Mouse (Mus musculus) MEL (cell line): Measurements from ENCODE around the gene Taf1. TPM values are rescaled to one million over a fixed set of nuclear protein-coding genes. Genes with fewer than 3 reads are reported as not detected.

ENCODE experiments used
- DNase-seq: peaks from one replicate; pipeline ENCODE4 v3.0.0; 2011; ENCODE audit warnings: low read depth, low spot score
- H3K27ac ChIP-seq: 2 replicates; pipeline ENCODE4 v1.5.1; 2012; ENCODE audit warnings: low read depth, mild to moderate bottlenecking, control low read depth, low read length, moderate library complexity; ENCODE audit not compliant: control insufficient read depth
- H3K27me3 ChIP-seq, 2 experiments: fragments of 150-350 bp in 1 of 2; sonication (generic) in 1 of 2; 2 replicates each; pipeline ENCODE4 v1.6.1; 2012; ENCODE audit warnings: low read length in 2 of 2, mild to moderate bottlenecking in 2 of 2, improper control_type of control experiment in 1 of 2, moderate library complexity in 1 of 2; ENCODE audit not compliant: insufficient read depth in 2 of 2, control insufficient read depth in 1 of 2
- H3K36me3 ChIP-seq, 2 experiments: 2 replicates each; pipeline ENCODE4 v1.6.1; 2012 to 2014; ENCODE audit warnings: low read length in 2 of 2, improper control_type of control experiment in 1 of 2, inconsistent platforms in 1 of 2, mild to moderate bottlenecking in 1 of 2; ENCODE audit not compliant: insufficient read depth in 2 of 2, control insufficient read depth in 1 of 2
- H3K4me1 ChIP-seq, 2 experiments: fragments of 150-350 bp in 1 of 2; sonication (generic) in 1 of 2; 2 replicates each; pipeline ENCODE4 v1.6.1; 2012; ENCODE audit warnings: low read length in 2 of 2, improper control_type of control experiment in 1 of 2, mild to moderate bottlenecking in 1 of 2; ENCODE audit not compliant: insufficient read depth in 2 of 2, control insufficient read depth in 1 of 2
- H3K4me3 ChIP-seq, 2 experiments: fragments of 150-350 bp in 1 of 2; sonication (generic) in 1 of 2; 2 replicates each; pipeline ENCODE4 v1.5.1; 2012; ENCODE audit warnings: low read depth in 2 of 2, low read length in 2 of 2, mild to moderate bottlenecking in 2 of 2, moderate library complexity in 2 of 2, control low read depth in 1 of 2, improper control_type of control experiment in 1 of 2; ENCODE audit not compliant: control insufficient read depth in 1 of 2, insufficient read depth in 1 of 2
- H3K79me2 ChIP-seq: 2 replicates; pipeline ENCODE4 v1.6.1; 2012; ENCODE audit warnings: mild to moderate bottlenecking, low read length, moderate library complexity; ENCODE audit not compliant: control insufficient read depth, poor library complexity, insufficient read depth
- H3K9ac ChIP-seq: 2 replicates; pipeline ENCODE4 v1.6.1; 2012; ENCODE audit warnings: low read depth, mild to moderate bottlenecking, control low read depth, low read length, moderate library complexity; ENCODE audit not compliant: control insufficient read depth, poor library complexity, severe bottlenecking
- H3K9me3 ChIP-seq: fragments of 150-350 bp; sonication (generic); replicated peaks from 2 replicates; pipeline ENCODE4 v1.6.1; 2012; ENCODE audit warnings: mild to moderate bottlenecking, low read length, improper control_type of control experiment, moderate library complexity; ENCODE audit not compliant: insufficient read depth
- BHLHE40 ChIP-seq: IDR thresholded peaks from 2 replicates; pipeline ENCODE4 v1.6.1; 2012; ENCODE audit warnings: low read depth, mild to moderate bottlenecking, inconsistent platforms, low read length, improper control_type of control experiment, borderline replicate concordance
- E2F4 ChIP-seq: IDR thresholded peaks from 2 replicates; pipeline ENCODE4 v1.6.1; 2011; ENCODE audit warnings: low read depth, low read length, improper control_type of control experiment, borderline replicate concordance
- ELF1 ChIP-seq: IDR thresholded peaks from 2 replicates; pipeline ENCODE4 v1.6.1; 2014; ENCODE audit warnings: low read depth, mild to moderate bottlenecking, inconsistent platforms, low read length, improper control_type of control experiment, moderate library complexity
- ETS1 ChIP-seq: IDR thresholded peaks from 2 replicates; pipeline ENCODE4 v1.6.1; 2012; ENCODE audit warnings: low read depth, mild to moderate bottlenecking, inconsistent platforms, low read length, improper control_type of control experiment, moderate library complexity
- GABPA ChIP-seq: IDR thresholded peaks from 2 replicates; pipeline ENCODE4 v1.6.1; 2012; ENCODE audit warnings: low read depth, mild to moderate bottlenecking, inconsistent platforms, low read length, improper control_type of control experiment, moderate library complexity
- GATA1 ChIP-seq: IDR thresholded peaks from 2 replicates; pipeline ENCODE4 v1.6.1; 2011; ENCODE audit warnings: low read depth, low read length, improper control_type of control experiment
- HCFC1 ChIP-seq: IDR thresholded peaks from 2 replicates; pipeline ENCODE4 v1.6.1; 2012; ENCODE audit warnings: low read depth, mild to moderate bottlenecking, inconsistent platforms, low read length, improper control_type of control experiment, moderate library complexity
- KAT2A ChIP-seq: conservative IDR thresholded peaks from 2 replicates; pipeline ENCODE4 v1.6.1; 2012; ENCODE audit warnings: low read depth, low read length, improper control_type of control experiment, inconsistent platforms
- MAFK ChIP-seq: IDR thresholded peaks from 2 replicates; pipeline ENCODE4 v1.6.1; 2011; ENCODE audit warnings: low read depth, mild to moderate bottlenecking, low read length, improper control_type of control experiment, borderline replicate concordance
- MAX ChIP-seq: IDR thresholded peaks from 2 replicates; pipeline ENCODE4 v1.6.1; 2011; ENCODE audit warnings: low read length, improper control_type of control experiment
- NELFE ChIP-seq: IDR thresholded peaks from 2 replicates; pipeline ENCODE4 v1.6.1; 2011; ENCODE audit warnings: low read depth, low read length, improper control_type of control experiment
- POLR2AphosphoS5 ChIP-seq: IDR thresholded peaks from 2 replicates; pipeline ENCODE4 v1.6.1; 2012; ENCODE audit warnings: low read depth, borderline replicate concordance, mild to moderate bottlenecking, inconsistent platforms, low read length, moderate library complexity, mixed read lengths
- SIN3A ChIP-seq: IDR thresholded peaks from 2 replicates; pipeline ENCODE4 v1.6.1; 2012; ENCODE audit warnings: low read length, improper control_type of control experiment, inconsistent platforms
- SMC3 ChIP-seq: IDR thresholded peaks from 2 replicates; pipeline ENCODE4 v1.6.1; 2011; ENCODE audit warnings: low read depth, low read length, improper control_type of control experiment
- TBP ChIP-seq: IDR thresholded peaks from 2 replicates; pipeline ENCODE4 v1.8.0; 2011; ENCODE audit warnings: low read depth, low read length, improper control_type of control experiment
- TCF12 ChIP-seq: IDR thresholded peaks from 2 replicates; pipeline ENCODE4 v1.6.1; 2014; ENCODE audit warnings: low read depth, mild to moderate bottlenecking, inconsistent platforms, low read length, improper control_type of control experiment, moderate library complexity
- USF1 ChIP-seq: IDR thresholded peaks from 2 replicates; pipeline ENCODE4 v1.6.1; 2014; ENCODE audit warnings: low read depth, mild to moderate bottlenecking, inconsistent platforms, low read length, improper control_type of control experiment, moderate library complexity
- USF2 ChIP-seq, 2 experiments: IDR thresholded peaks; 2 replicates each; pipeline ENCODE4 v1.6.1; 2011 to 2012; ENCODE audit warnings: improper control_type of control experiment in 2 of 2, low read length in 2 of 2, borderline replicate concordance in 1 of 2, inconsistent platforms in 1 of 2, low read depth in 1 of 2, mild to moderate bottlenecking in 1 of 2; ENCODE audit not compliant: insufficient read depth in 1 of 2
- ZMIZ1 ChIP-seq: IDR thresholded peaks from 2 replicates; pipeline ENCODE4 v1.6.1; 2012; ENCODE audit warnings: low read depth, mild to moderate bottlenecking, inconsistent platforms, low read length, improper control_type of control experiment, moderate library complexity
- polyA plus RNA-seq, 2 experiments: library from polyadenylated mRNA; stranded (reverse) in 1 of 2; unstranded in 1 of 2; fragments of >175 nt in 1 of 2; fragments of >200 nt in 1 of 2; gene quantifications; 2 replicates each; pipeline versions ENCODE4 v1.2.1 to v1.2.4; 2012; ENCODE audit warnings: low replicate concordance in 2 of 2, low read depth in 1 of 2; ENCODE audit not compliant: insufficient read length in 2 of 2, insufficient read depth in 1 of 2, missing spikeins in 1 of 2
- total RNA-seq: library from RNA; depleted of rRNA; stranded (reverse); fragments of 300-350 nt; gene quantifications from 2 replicates; pipeline ENCODE4 v1.2.3, GENCODE M21; 2012

The Taf1 gene
- total and polyA plus RNA-seq, 3 experiments, result 33.1 to 81.2 (median 52.3) TPM

GRCm38 (mm10) chrX:101527356-101527755 is 5.2 kb upstream of the Taf1 start:
- H3K9me3 ChIP-seq, result no peaks in the 10 kb centered on the region
- no peak overlapping the region for H3K27ac ChIP-seq
- no peak for DNase-seq
- no peaks in the 10 kb centered on the region for H3K27me3 ChIP-seq
- no peak overlapping the region for H3K4me3 ChIP-seq
- H3K36me3 ChIP-seq, result no peaks in the 10 kb centered on the region
- no peak for TF ChIP-seq GABPA
- TF ChIP-seq ZMIZ1, result no peak
- TF ChIP-seq SMC3, result no peak
- no peak for TF ChIP-seq TCF12
- TF ChIP-seq SIN3A, result no peak
- no peak for TF ChIP-seq POLR2AphosphoS5
- no peak for TF ChIP-seq TBP
- TF ChIP-seq NELFE, result no peak
- no peak for TF ChIP-seq MAFK
- no peak for TF ChIP-seq USF2 (IDR thresholded peaks at IDR 0.05; ENCODE audit: borderline replicate concordance in 1 of 2, insufficient read depth in 1 of 2, low read depth in 1 of 2, low read length in 2 of 2)
- no peak for TF ChIP-seq GATA1
- TF ChIP-seq MAX, result no peak
- no peak for TF ChIP-seq ETS1
- TF ChIP-seq HCFC1, result no peak
- TF ChIP-seq USF1, result no peak
- TF ChIP-seq KAT2A, result no peak
- TF ChIP-seq E2F4, result no peak
- TF ChIP-seq BHLHE40, result no peak
- no peaks in the 10 kb centered on the region for H3K4me1 ChIP-seq
- H3K9ac ChIP-seq, result no peak overlapping the region
- H3K79me2 ChIP-seq, result no peaks in the 10 kb centered on the region

GRCm38 (mm10) chrX:101585455-101585854 is 52.9 kb downstream of the Taf1 start:
- DNase-seq, result no peak
- no peaks in the 10 kb centered on the region for H3K27me3 ChIP-seq
- H3K79me2 ChIP-seq, result no peaks in the 10 kb centered on the region
- H3K4me3 ChIP-seq, result no peak overlapping the region
- H3K36me3 ChIP-seq, result peaks cover 0 to 2% of the 10 kb centered on the region in 2 experiments; a peak in 1 of 4 replicates
- no peaks in the 10 kb centered on the region for H3K9me3 ChIP-seq
- TF ChIP-seq TBP (no peak), MAX (no peak), ELF1 (no peak), POLR2AphosphoS5 (no peak)
- no peak overlapping the region for H3K27ac ChIP-seq
- no peaks in the 10 kb centered on the region for H3K4me1 ChIP-seq
- H3K9ac ChIP-seq, result no peak overlapping the region
